Comparison of ENCODE assay signal across 23 mouse cellular contexts in the genomic region with DNA sequence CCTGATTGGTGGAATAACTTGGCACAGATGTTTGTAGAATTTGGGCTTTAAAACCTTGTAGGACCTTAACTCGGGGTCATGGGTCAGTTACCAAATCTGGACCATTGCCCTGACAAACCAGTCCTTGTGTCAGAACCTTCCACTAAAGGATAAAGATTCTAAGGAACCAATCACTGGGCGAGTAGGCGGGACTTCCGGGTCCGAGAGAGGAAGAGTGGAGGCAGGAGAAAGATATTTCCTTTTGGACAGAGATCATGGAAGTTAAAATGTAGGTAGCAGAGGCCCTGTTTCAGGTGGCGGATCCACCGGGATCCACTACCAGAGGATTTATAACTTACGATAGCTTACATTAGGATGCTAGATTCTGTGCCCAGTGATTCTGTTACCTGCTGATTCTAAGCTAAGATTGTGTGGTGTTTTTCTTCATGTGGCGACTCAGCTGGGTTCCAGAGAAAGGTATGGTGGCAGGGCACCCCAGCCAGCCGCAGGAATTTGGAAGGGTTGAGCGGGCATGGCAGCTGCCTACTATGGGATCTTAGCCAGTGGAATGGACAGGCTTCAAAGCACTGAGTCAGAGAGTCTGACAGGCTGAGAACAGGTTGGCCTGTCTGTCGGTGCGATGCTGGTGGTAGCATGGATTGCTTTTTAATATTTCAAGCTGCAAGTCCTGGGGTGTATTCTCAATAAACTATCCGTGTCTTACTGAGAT.
"Had no signal": no experiment of that assay in that cellular context is flagged by ENCODE, and none has a peak within 500 bp of the region (broad histone marks: within the 10 kb centered on the region; RNA-seq: fewer than 3 reads in every experiment).

No protein-coding gene starts in this region.

- H3K9ac ChIP-seq: limb, embryonic 13.5 days; liver, embryonic 12.5 days; liver, embryonic 15.5 days; lung, embryonic 15.5 days; neural tube, embryonic 12.5 days; neural tube, embryonic 15.5 days; stomach, embryonic 15.5 days had no signal

- ATAC-seq: liver, embryonic 12.5 days had no signal

- H3K4me2 ChIP-seq: limb, embryonic 13.5 days; liver, embryonic 12.5 days; liver, embryonic 15.5 days; lung, embryonic 15.5 days; midbrain, embryonic 11.5 days; neural tube, embryonic 12.5 days; neural tube, embryonic 15.5 days; stomach, embryonic 15.5 days had no signal

- H3K4me3 ChIP-seq: limb, embryonic 10.5 days; limb, embryonic 13.5 days; liver, embryonic 12.5 days; liver, embryonic 15.5 days; lung, embryonic 15.5 days; neural tube, embryonic 12.5 days; neural tube, embryonic 15.5 days; stomach, embryonic 15.5 days had no signal

- H3K27me3 ChIP-seq: limb, embryonic 13.5 days; liver, embryonic 12.5 days; liver, embryonic 15.5 days; lung, embryonic 15.5 days; neural tube, embryonic 12.5 days; stomach, embryonic 15.5 days had no signal

- H3K4me1 ChIP-seq: limb, embryonic 10.5 days; limb, embryonic 13.5 days; liver, embryonic 12.5 days; liver, embryonic 15.5 days; lung, embryonic 15.5 days; neural tube, embryonic 12.5 days; neural tube, embryonic 15.5 days; stomach, embryonic 15.5 days had no signal

- DNase-seq: kidney, adult 18-20 months; kidney, adult 9 months; kidney, postnatal 14 days; kidney, postnatal 4 days; liver; lung, adult 18-20 months; lung, postnatal 10 days; lung, postnatal 36 days; midbrain, embryonic 14.5 days; right cerebral cortex, adult 18-20 months; right cerebral cortex, postnatal 25 days; spleen, adult 18-20 months; thymus, adult 2 months; thymus, postnatal 25 days had no signal

- H3K9me3 ChIP-seq: limb, embryonic 10.5 days; limb, embryonic 13.5 days; liver, embryonic 12.5 days; liver, embryonic 15.5 days; lung, embryonic 15.5 days; neural tube, embryonic 12.5 days; neural tube, embryonic 15.5 days; stomach, embryonic 15.5 days had no signal

- H3K36me3 ChIP-seq: limb, embryonic 10.5 days; limb, embryonic 13.5 days; liver, embryonic 12.5 days; liver, embryonic 15.5 days; lung, embryonic 15.5 days; neural tube, embryonic 12.5 days; neural tube, embryonic 15.5 days; stomach, embryonic 15.5 days had no signal

- H3K27ac ChIP-seq: limb, embryonic 10.5 days; limb, embryonic 13.5 days; liver, embryonic 12.5 days; liver, embryonic 15.5 days; lung, embryonic 15.5 days; neural tube, embryonic 12.5 days; neural tube, embryonic 15.5 days; stomach, embryonic 15.5 days had no signal
